Comparison of ENCODE assay signal across 15 mouse cellular contexts in the genomic region with DNA sequence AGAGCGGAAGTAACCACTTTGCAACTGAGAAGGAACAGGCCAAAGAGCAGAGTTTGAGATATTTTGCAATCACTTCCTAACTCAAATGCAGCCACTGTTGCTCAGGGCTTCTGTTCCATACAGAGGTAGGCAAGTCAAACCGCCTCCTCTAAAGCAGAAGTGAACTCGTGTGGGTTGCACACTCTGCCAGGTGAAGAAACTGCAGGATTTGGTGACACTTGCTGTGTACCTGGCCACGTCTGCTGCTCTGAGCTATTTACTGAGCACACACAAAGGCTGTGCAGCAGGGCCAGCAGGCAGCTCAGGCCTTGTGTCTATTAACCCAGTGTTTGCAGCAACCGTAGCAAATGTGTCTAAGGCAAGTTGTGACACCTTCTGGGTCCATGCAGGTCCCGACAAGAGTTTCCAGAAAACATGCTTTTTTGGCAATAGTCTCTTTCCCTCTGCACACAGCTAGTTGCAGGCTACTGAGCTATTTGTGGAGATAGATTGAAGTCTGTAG. TPM values are rescaled to one million over a fixed set of nuclear protein-coding genes. Genes with fewer than 3 reads are reported as not detected.
DNase-seq lines count a peak whose midpoint lies in the region; ATAC-seq and TF ChIP-seq lines count a peak whose summit lies in the region.
"Had no signal": no experiment of that assay in that cellular context is flagged by ENCODE, and none has a peak within 500 bp of the region (broad histone marks: within the 10 kb centered on the region; RNA-seq: fewer than 3 reads in every experiment).

No protein-coding gene starts in this region.

- WGBS in embryonic facial prominence, embryonic 14.5 days: 77% methylated on average over 6 of the region's 6 CpGs

- DNase-seq in left cerebral cortex, adult 2 months (ENCODE audit: extremely low spot score in 1 of 2, low spot score in 2 of 2): no peak
- DNase-seq in left cerebral cortex, postnatal 25 days (ENCODE audit: low spot score in 2 of 2): no peak
- DNase-seq in 416B (ENCODE audit: low read depth): peak; percentile 26
- DNase-seq in embryonic facial prominence, embryonic 14.5 days (ENCODE audit: low spot score): peak; percentile 74
- no peak for DNase-seq in frontal cortex, postnatal 14 days (ENCODE audit: low spot score in 2 of 2)
- DNase-seq in heart, adult 18-20 months: no peak
- DNase-seq: heart, postnatal 10 days; lung, adult 18-20 months had no signal

- H3K9me3 ChIP-seq in embryonic facial prominence, embryonic 14.5 days (ENCODE audit: control insufficient read depth, low read length): no peaks in the 10 kb centered on the region
- H3K9me3 ChIP-seq: midbrain, embryonic 15.5 days had no signal

- ATAC-seq in embryonic facial prominence, embryonic 14.5 days (ENCODE audit: low read depth): peak; percentile 62
- ATAC-seq in monocyte, adult 5-6 weeks (replicated peaks; ENCODE audit: insufficient number of reproducible peaks, low FRiP score, low TSS enrichment, poor library complexity, severe bottlenecking): peak; percentile 10; the same call in 1 of the 2 replicates
- ATAC-seq: intestine, postnatal 0 days had no signal

- H3K9ac ChIP-seq in embryonic facial prominence, embryonic 14.5 days (ENCODE audit: low read depth, low read length): no peak overlapping the region
- H3K9ac ChIP-seq: hindbrain, embryonic 14.5 days; midbrain, embryonic 15.5 days had no signal

- TF ChIP-seq CTCF in left cerebral cortex, adult 2 months (IDR thresholded peaks at IDR 0.05): no peak

- no peaks in the 10 kb centered on the region for H3K36me3 ChIP-seq in embryonic facial prominence, embryonic 14.5 days (ENCODE audit: control insufficient read depth, insufficient read depth, low read length)
- H3K36me3 ChIP-seq: midbrain, embryonic 15.5 days had no signal

- H3K4me1 ChIP-seq in embryonic facial prominence, embryonic 14.5 days (ENCODE audit: control insufficient read depth, insufficient read depth, low read length): no peaks in the 10 kb centered on the region; the same call in 1 of the 2 replicates

- H3K27me3 ChIP-seq in embryonic facial prominence, embryonic 14.5 days (replicated peaks; ENCODE audit: control insufficient read depth, insufficient read depth, low read length): no peaks in the 10 kb centered on the region; the same call in 1 of the 2 replicates
- H3K27me3 ChIP-seq: midbrain, embryonic 15.5 days had no signal

- H3K4me3 ChIP-seq in left cerebral cortex, adult 2 months: no peak overlapping the region
- no peak overlapping the region for H3K4me3 ChIP-seq in embryonic facial prominence, embryonic 14.5 days (ENCODE audit: low read depth, low read length)
- H3K4me3 ChIP-seq: midbrain, embryonic 15.5 days had no signal

- H3K27ac ChIP-seq in left cerebral cortex, adult 2 months: 0 out of 2 replicates have a peak overlapping the region, but pooled peaks have one; percentile 32
- H3K27ac ChIP-seq in embryonic facial prominence, embryonic 14.5 days (replicated peaks; ENCODE audit: low read depth, low read length): peak overlapping the region; percentile 39; the same call in 1 of the 2 replicates
- H3K27ac ChIP-seq: hindbrain, embryonic 14.5 days; kidney, postnatal 0 days; macrophage; midbrain, embryonic 15.5 days had no signal

- intact Hi-C loops in left cerebral cortex, adult 2 months (cut with DNase I): no loop called here
- intact Hi-C loops in left cerebral cortex, postnatal 25 days (cut with DNase I): loop anchor here (2.0 kb wide), 1 partner anchor 53 kb away; no protein-coding TSS in a partner anchor

- H3K4me2 ChIP-seq in embryonic facial prominence, embryonic 14.5 days (ENCODE audit: low read depth, low read length): no peak overlapping the region
- H3K4me2 ChIP-seq: hindbrain, embryonic 14.5 days; midbrain, embryonic 15.5 days had no signal

RNA-seq across cellular contexts. Expression of a gene that starts 15.7 kb away (rescaled TPM):
- 100 to 1,000 TPM; 114 to 126 TPM for total RNA-seq in left cerebral cortex, adult 2 months (2021)
- total RNA-seq in left cerebral cortex, postnatal 25 days (2021): 100 to 1,000 TPM; 120 to 123 TPM
- 5.6 and 6.1 TPM in 2 replicates for polyA plus RNA-seq in embryonic facial prominence, embryonic 14.5 days (2014; fragmentation: Nextera tagmentation; extraction: Ambion mirVana)
- 3.9 to 25.7 TPM (median 6.4 TPM) in 3 replicates for total RNA-seq in monocyte, adult 5-6 weeks (2017)
- total RNA-seq in heart, adult 18-20 months (2021): 1 to 10 TPM; 1.5 to 1.8 TPM
- polyA plus RNA-seq: macrophage had no signal

RNA-seq across cellular contexts. Expression of a gene that starts 35.1 kb away (rescaled TPM):
- 1 to 10 TPM in 1 of 2 experiments, under 1 TPM in 1; 0.16 to 1.2 TPM for total RNA-seq in left cerebral cortex, adult 2 months (2021)
- total RNA-seq in left cerebral cortex, postnatal 25 days (2021): under 1 TPM; 0.18 to 0.21 TPM
- polyA plus RNA-seq in embryonic facial prominence, embryonic 14.5 days (2014; fragmentation: Nextera tagmentation; extraction: Ambion mirVana): 3.3 and 4.1 TPM in 2 replicates
- not detected in 3 replicates for total RNA-seq in monocyte, adult 5-6 weeks (2017)
- total RNA-seq in heart, adult 18-20 months (2021): under 1 TPM; 0.12 to 0.21 TPM
- polyA plus RNA-seq: C2C12, macrophage had no signal

Comparison
In these comparisons a context has a peak if more than half of its experiments do, and no peak if none do; other contexts are left out.
1. DNase-seq: peak in 416B (single experiment) and embryonic facial prominence, embryonic 14.5 days (single experiment); none in left cerebral cortex, adult 2 months (0 of 2), left cerebral cortex, postnatal 25 days (0 of 2), frontal cortex, postnatal 14 days (0 of 2) and heart, adult 18-20 months (0 of 2).